31 mouse cellular contexts compared by ENCODE assay signal in the genomic region with DNA sequence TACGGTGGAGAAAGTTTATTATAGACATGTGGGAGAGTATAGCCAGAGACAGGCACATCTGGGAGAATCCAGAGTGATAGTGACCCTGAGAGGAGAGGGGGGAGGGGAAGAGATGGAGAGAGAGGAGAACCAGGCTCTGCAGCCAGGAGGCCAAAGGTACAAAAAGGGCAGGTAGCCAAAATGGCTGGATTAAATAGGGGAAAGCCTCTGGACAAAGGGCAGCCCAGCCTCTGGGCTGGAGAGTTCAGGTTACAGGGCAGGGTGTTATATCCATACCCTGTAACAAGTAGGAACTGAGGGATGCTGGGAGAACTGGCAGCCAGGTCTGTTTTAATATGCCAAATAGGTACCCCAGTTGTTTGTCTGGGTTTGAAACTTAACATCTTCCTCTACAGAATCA. TPM values are rescaled to one million over a fixed set of nuclear protein-coding genes. Genes with fewer than 3 reads are reported as not detected.
DNase-seq lines count a peak whose midpoint lies in the region; ATAC-seq and TF ChIP-seq lines count a peak whose summit lies in the region.
"Had no signal": no experiment of that assay in that cellular context is flagged by ENCODE, and none has a peak within 500 bp of the region (broad histone marks: within the 10 kb centered on the region; RNA-seq: fewer than 3 reads in every experiment).

No protein-coding gene starts in this region.

- no peak overlapping the region for H3K4me2 ChIP-seq in kidney, embryonic 16.5 days (replicated peaks; ENCODE audit: low read depth, low read length)
- no peak overlapping the region for H3K4me2 ChIP-seq in liver, embryonic 12.5 days
- H3K4me2 ChIP-seq: forebrain, embryonic 13.5 days; heart, embryonic 13.5 days; hindbrain, embryonic 14.5 days had no signal

- no peaks in the 10 kb centered on the region for H3K9me3 ChIP-seq in kidney, embryonic 16.5 days (ENCODE audit: low read length)
- H3K9me3 ChIP-seq in liver, embryonic 12.5 days (replicated peaks) = no peaks in the 10 kb centered on the region
- H3K9me3 ChIP-seq in E14TG2a.4 (ENCODE audit: low read length) = no peaks in the 10 kb centered on the region
- H3K9me3 ChIP-seq: forebrain, embryonic 10.5 days; forebrain, embryonic 13.5 days; heart, embryonic 10.5 days; heart, embryonic 13.5 days had no signal

- H3K79me2 ChIP-seq in liver, adult 2 months (ENCODE audit: control insufficient read depth, insufficient read depth, low read length) = no peaks in the 10 kb centered on the region

- peaks cover 4% of the 10 kb centered on the region; the same call in 1 of the 2 replicates for H3K4me1 ChIP-seq in kidney, embryonic 16.5 days (ENCODE audit: insufficient read depth, low read length)
- H3K4me1 ChIP-seq in liver, adult 2 months (ENCODE audit: control insufficient read depth, insufficient read depth, low read length) = peaks cover 2% of the 10 kb centered on the region; the same call in 1 of the 2 replicates
- H3K4me1 ChIP-seq in liver, embryonic 12.5 days = no peaks in the 10 kb centered on the region
- H3K4me1 ChIP-seq in E14TG2a.4 (replicated peaks; ENCODE audit: low read depth, low read length) = peaks cover 3% of the 10 kb centered on the region
- H3K4me1 ChIP-seq: heart, embryonic 10.5 days had no signal

- no peaks in the 10 kb centered on the region for H3K27me3 ChIP-seq in kidney, embryonic 16.5 days (ENCODE audit: insufficient read depth, low read length)
- H3K27me3 ChIP-seq in liver, adult 2 months (ENCODE audit: control insufficient read depth, insufficient read depth, low read length) = no peaks in the 10 kb centered on the region
- peaks cover 9% of the 10 kb centered on the region for H3K27me3 ChIP-seq in liver, embryonic 12.5 days (replicated peaks)
- peaks cover 20% of the 10 kb centered on the region for H3K27me3 ChIP-seq in E14TG2a.4 (ENCODE audit: insufficient read depth, low read length)
- H3K27me3 ChIP-seq: forebrain, embryonic 13.5 days had no signal

- TF ChIP-seq POLR2A in liver, adult 2 months (IDR thresholded peaks at IDR 0.05; ENCODE audit: extremely low read depth, insufficient read depth, low read length) = no peak

- H3K36me3 ChIP-seq in kidney, embryonic 16.5 days (ENCODE audit: insufficient read depth, low read length) = no peaks in the 10 kb centered on the region
- H3K36me3 ChIP-seq in liver, adult 2 months (ENCODE audit: control insufficient read depth, insufficient read depth, low read length) = no peaks in the 10 kb centered on the region
- no peaks in the 10 kb centered on the region for H3K36me3 ChIP-seq in liver, embryonic 12.5 days
- no peaks in the 10 kb centered on the region for H3K36me3 ChIP-seq in E14TG2a.4 (ENCODE audit: insufficient read depth, low read length)
- H3K36me3 ChIP-seq: forebrain, embryonic 10.5 days; G1E; heart, embryonic 10.5 days; heart, embryonic 13.5 days had no signal

- peak; percentile 53 for DNase-seq in heart, adult 11 months
- DNase-seq in heart, adult 18-20 months = no peak
- peak; percentile 42 for DNase-seq in kidney, adult 9 months
- DNase-seq in liver, adult 2 months (ENCODE audit: extremely low read depth, low read depth, low spot score) = peak; percentile 72
- no peak for DNase-seq in lung, adult 18-20 months
- DNase-seq: adrenal gland, postnatal 10 days; adrenal gland, postnatal 36 days; cerebellum, adult 18-20 months; cerebellum, adult 9-10 months; cerebellum, postnatal 14 days; gastrocnemius, adult 2 months; gastrocnemius, postnatal 14 days; heart, adult 2 months; heart, postnatal 14 days; heart, postnatal 4 days had no signal

- H3K9ac ChIP-seq in kidney, embryonic 16.5 days (replicated peaks; ENCODE audit: low read length) = no peak overlapping the region
- no peak overlapping the region for H3K9ac ChIP-seq in liver, adult 2 months (ENCODE audit: low read depth, low read length)
- no peak overlapping the region for H3K9ac ChIP-seq in liver, embryonic 12.5 days
- H3K9ac ChIP-seq: forebrain, embryonic 13.5 days; heart, embryonic 13.5 days; hindbrain, embryonic 14.5 days had no signal

- ATAC-seq in kidney, embryonic 16.5 days (ENCODE audit: low FRiP score, low TSS enrichment) = no peak
- ATAC-seq in liver, embryonic 12.5 days = no peak; the same call in 1 of the 2 replicates
- ATAC-seq: forebrain, embryonic 13.5 days; forebrain, embryonic 16.5 days; Patski had no signal

- no peak overlapping the region for H3K27ac ChIP-seq in kidney, embryonic 16.5 days (ENCODE audit: low read length)
- no peak overlapping the region for H3K27ac ChIP-seq in liver, adult 2 months (replicated peaks; ENCODE audit: insufficient read depth, low read depth, low read length)
- H3K27ac ChIP-seq in liver, embryonic 12.5 days = no peak overlapping the region
- H3K27ac ChIP-seq: forebrain, embryonic 10.5 days; forebrain, embryonic 13.5 days; gastrocnemius, adult 2 months; heart, adult 2 months; heart, embryonic 10.5 days; heart, embryonic 13.5 days; hindbrain, embryonic 14.5 days had no signal

- 77% methylated on average over 1 of the region's 1 CpGs for WGBS in kidney, embryonic 16.5 days
- 25% methylated on average over 1 of the region's 1 CpGs for WGBS in liver, adult 2 months
- 53% methylated on average over 1 of the region's 1 CpGs for WGBS in liver, embryonic 12.5 days (ENCODE audit: insufficient replicate concordance)

- no peak overlapping the region for H3K4me3 ChIP-seq in kidney, embryonic 16.5 days (ENCODE audit: low read length)
- no peak overlapping the region for H3K4me3 ChIP-seq in liver, adult 2 months (ENCODE audit: insufficient read depth, low read depth, low read length)
- H3K4me3 ChIP-seq in liver, embryonic 12.5 days = no peak overlapping the region
- H3K4me3 ChIP-seq in E14TG2a.4 (replicated peaks; ENCODE audit: low read length) = 0 out of 2 replicates have a peak overlapping the region, but pooled peaks have one; percentile 35
- H3K4me3 ChIP-seq: forebrain, embryonic 10.5 days; forebrain, embryonic 13.5 days; gastrocnemius, adult 2 months; heart, adult 2 months; heart, embryonic 10.5 days; heart, embryonic 13.5 days had no signal

- TF ChIP-seq CTCF in liver, adult 2 months (IDR thresholded peaks at IDR 0.05; ENCODE audit: low read depth, low read length) = no peak
- no peak for TF ChIP-seq CTCF in E14TG2a.4 (conservative IDR thresholded peaks at IDR 0.05; ENCODE audit: low read length)

RNA-seq across cellular contexts. Expression of a gene that starts 18.9 kb away (rescaled TPM):
- total RNA-seq in heart, adult 18-20 months (2021) = 1 to 10 TPM; 5.0 to 5.1 TPM
- 44.4 and 52.0 TPM in 2 replicates for polyA plus RNA-seq in kidney, embryonic 16.5 days (2015; fragmentation: Nextera tagmentation; extraction: Ambion mirVana)
- 8.3 and 8.7 TPM in 2 replicates for total RNA-seq in liver, adult 2 months (2014; rRNA removed)
- 10.7 and 11.1 TPM in 2 replicates for polyA plus RNA-seq in liver, adult 2 months (2012; rRNA removed)
- 3.0 and 3.2 TPM in 2 replicates for polyA plus RNA-seq in liver, embryonic 12.5 days (2016; fragmentation: Nextera tagmentation; extraction: Ambion mirVana)
- polyA plus RNA-seq: G1E had no signal

RNA-seq across cellular contexts. Expression of a gene that starts 30.2 kb away (rescaled TPM):
- 1 to 10 TPM; 2.2 to 2.8 TPM for total RNA-seq in heart, adult 18-20 months (2021)
- polyA plus RNA-seq in kidney, embryonic 16.5 days (2015; fragmentation: Nextera tagmentation; extraction: Ambion mirVana) = 1.3 and 1.6 TPM in 2 replicates
- 170 and 235 TPM in 2 replicates for total RNA-seq in liver, adult 2 months (2014; rRNA removed)
- polyA plus RNA-seq in liver, adult 2 months (2012; rRNA removed) = 60.2 and 66.1 TPM in 2 replicates
- 1.7 and 1.8 TPM in 2 replicates for polyA plus RNA-seq in liver, embryonic 12.5 days (2016; fragmentation: Nextera tagmentation; extraction: Ambion mirVana)
- polyA plus RNA-seq: G1E had no signal

RNA-seq across cellular contexts. Expression of a gene that starts 47.7 kb away (rescaled TPM):
- 1 to 10 TPM; 6.2 to 7.8 TPM for total RNA-seq in heart, adult 18-20 months (2021)
- polyA plus RNA-seq in kidney, embryonic 16.5 days (2015; fragmentation: Nextera tagmentation; extraction: Ambion mirVana) = 3.1 and 3.9 TPM in 2 replicates
- 3.6 and 5.3 TPM in 2 replicates for total RNA-seq in liver, adult 2 months (2014; rRNA removed)
- 1.2 and 2.6 TPM in 2 replicates for polyA plus RNA-seq in liver, adult 2 months (2012; rRNA removed)
- 0.71 and 0.73 TPM in 2 replicates for polyA plus RNA-seq in liver, embryonic 12.5 days (2016; fragmentation: Nextera tagmentation; extraction: Ambion mirVana)
- polyA plus RNA-seq: G1E had no signal

RNA-seq across cellular contexts. Expression of a gene that starts 55.0 kb away (rescaled TPM):
- not detected for total RNA-seq in heart, adult 18-20 months (2021)
- 0.28 TPM in 1 of 2 replicates, not detected in the other for polyA plus RNA-seq in kidney, embryonic 16.5 days (2015; fragmentation: Nextera tagmentation; extraction: Ambion mirVana)
- total RNA-seq in liver, adult 2 months (2014; rRNA removed) = 0.37 and 1.3 TPM in 2 replicates
- polyA plus RNA-seq in liver, adult 2 months (2012; rRNA removed) = 0.21 and 0.24 TPM in 2 replicates
- 1.3 and 1.8 TPM in 2 replicates for polyA plus RNA-seq in liver, embryonic 12.5 days (2016; fragmentation: Nextera tagmentation; extraction: Ambion mirVana)
- total RNA-seq: adrenal gland, adult 18-20 months; adrenal gland, postnatal 36 days; G1E; gastrocnemius, adult 2 months; gastrocnemius, postnatal 14 days; gastrocnemius, postnatal 4 days; heart, adult 2 months; heart, postnatal 14 days; heart, postnatal 4 days had no signal
- polyA plus RNA-seq: embryonic facial prominence, embryonic 11.5 days; embryonic facial prominence, embryonic 14.5 days; forebrain, embryonic 10.5 days; forebrain, embryonic 13.5 days; forebrain, embryonic 16.5 days; G1E; heart, adult 2 months; heart, embryonic 10.5 days; hindbrain, embryonic 11.5 days; hindbrain, embryonic 14.5 days had no signal

Comparison
In these comparisons a context has a peak if more than half of its experiments do, and no peak if none do; other contexts are left out.
1. DNase-seq: peak in heart, adult 11 months (single experiment), kidney, adult 9 months (single experiment) and liver, adult 2 months (single experiment); none in heart, adult 18-20 months (0 of 2) and lung, adult 18-20 months (0 of 2).
2. RNA of a gene that starts 30.2 kb away (polyA plus RNA-seq): 60.2 to 66.1 TPM in liver, adult 2 months; 1.7 to 1.8 TPM in liver, embryonic 12.5 days and 1.3 to 1.6 TPM in kidney, embryonic 16.5 days; every median in the first group is over 10 times any median in the second.